Mouse (Mus musculus) midbrain, embryonic 10.5 days (tissue): Measurements from ENCODE around the gene Camta1. TPM values are rescaled to one million over a fixed set of nuclear protein-coding genes. Genes with fewer than 3 reads are reported as not detected.

Experiments
- DNase-seq: peaks from one replicate; pipeline ENCODE4 v3.0.0-alpha.2; 2017; ENCODE audit warnings: low spot score
- H3K27ac ChIP-seq: fragments of 300-500 bp; sonication (generic); replicated peaks from 2 replicates; pipeline ENCODE4 v1.5.1; 2016; ENCODE audit warnings: mild to moderate bottlenecking
- H3K27me3 ChIP-seq: fragments of 300-500 bp; sonication (generic); 2 replicates; pipeline ENCODE4 v1.6.1; 2016; ENCODE audit warnings: low read depth, mild to moderate bottlenecking; ENCODE audit not compliant: poor library complexity, severe bottlenecking
- H3K36me3 ChIP-seq: fragments of 300-500 bp; sonication (generic); 2 replicates; pipeline ENCODE4 v1.6.1; 2016; ENCODE audit warnings: mild to moderate bottlenecking, moderate library complexity
- H3K4me1 ChIP-seq: fragments of 300-500 bp; sonication (generic); 2 replicates; pipeline ENCODE4 v1.6.1; 2016
- H3K4me3 ChIP-seq: fragments of 300-500 bp; sonication (generic); 2 replicates; pipeline ENCODE4 v1.5.1; 2016; ENCODE audit warnings: mild to moderate bottlenecking, moderate library complexity
- H3K9me3 ChIP-seq: fragments of 300-500 bp; sonication (generic); replicated peaks from 2 replicates; pipeline ENCODE4 v1.6.1; 2016; ENCODE audit warnings: mild to moderate bottlenecking
- WGBS: fragments of 180-500 bp; shearing (Covaris S2); methylation state at CpG from one replicate; pipeline ENCODE4 v1.1.7; 2016; 5-methylcytosine and 5-hydroxymethylcytosine counted together
- polyA plus RNA-seq: library from polyadenylated mRNA; unstranded; fragments of >200 nt; fragmentation: Nextera tagmentation; extraction: Ambion mirVana; gene quantifications from 2 replicates; pipeline ENCODE4 v1.2.1, GENCODE M21; 2016

Gene Camta1
- polyA plus RNA-seq, 1 experiment from 2014 or later: 137 TPM

DNA sequence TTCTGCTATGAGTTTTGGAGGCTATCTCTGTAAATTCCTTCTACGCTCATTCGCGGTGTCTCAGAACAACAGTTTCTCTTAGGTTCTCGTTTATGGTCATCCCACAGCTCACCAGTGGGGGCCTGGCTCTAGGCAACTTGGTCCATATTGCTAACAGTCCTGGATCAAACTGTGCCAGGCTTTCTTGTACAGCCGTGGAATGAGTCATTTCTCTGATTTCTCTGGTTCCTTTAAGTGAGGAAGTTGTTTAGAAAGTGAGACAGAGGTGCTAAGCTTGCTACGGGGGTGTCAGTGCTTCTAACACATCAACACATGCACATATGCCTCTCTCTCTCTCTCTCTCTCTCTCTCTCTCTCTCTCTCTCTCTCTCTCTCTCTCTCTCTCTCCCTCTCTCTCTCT, 355.0 kb downstream of the Camta1 start:
- Histone ChIP-seq H3K27me3 (no peaks in the 10 kb centered on the region), H3K27ac (no peak overlapping the region), H3K9me3 (peaks cover 13% of the 10 kb centered on the region), H3K4me3 (no peak overlapping the region), H3K36me3 (no peaks in the 10 kb centered on the region), H3K4me1 (no peaks in the 10 kb centered on the region)
- no peak for DNase-seq
- WGBS: 88% methylated on average over 6 of the region's 6 CpGs

DNA sequence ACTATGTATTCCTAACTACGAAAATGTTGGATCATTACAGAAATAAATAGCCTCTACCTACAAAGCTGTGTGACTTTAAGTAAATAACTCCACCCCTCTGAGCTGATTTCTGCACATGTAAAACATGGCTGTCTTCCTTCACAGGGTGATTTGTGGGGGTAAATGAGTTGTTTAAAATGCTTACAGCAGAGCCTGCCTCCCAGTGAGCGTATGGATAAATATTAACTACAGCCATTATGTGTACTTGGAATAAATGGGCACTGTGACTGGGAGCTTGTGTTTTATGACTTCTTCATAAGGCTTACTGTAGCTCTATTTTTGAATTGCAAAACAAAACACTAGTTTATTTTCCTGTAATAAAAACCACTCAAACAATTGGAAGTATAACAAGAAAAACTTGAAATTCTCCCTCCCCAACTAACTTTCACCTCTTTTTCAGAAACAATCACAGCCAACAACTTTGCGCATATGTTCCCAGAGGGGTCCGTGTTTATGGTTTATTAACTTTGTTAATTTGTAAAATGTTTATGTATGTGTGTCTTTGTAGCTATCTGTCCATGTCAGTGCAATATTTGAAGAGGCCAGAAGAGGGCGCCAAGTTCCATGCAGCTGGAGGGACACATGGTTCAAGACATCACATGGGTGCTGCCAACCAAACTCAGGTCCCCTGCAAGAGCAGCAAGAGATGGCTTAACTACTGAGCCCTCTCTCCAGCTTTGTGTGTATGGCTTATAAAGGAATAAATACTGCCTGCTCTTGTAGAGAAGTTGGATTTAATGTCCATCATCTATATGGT, 363.0 kb downstream of the Camta1 start:
- H3K27ac ChIP-seq: no peak overlapping the region
- 82% methylated on average over 5 of the region's 5 CpGs for WGBS

DNA sequence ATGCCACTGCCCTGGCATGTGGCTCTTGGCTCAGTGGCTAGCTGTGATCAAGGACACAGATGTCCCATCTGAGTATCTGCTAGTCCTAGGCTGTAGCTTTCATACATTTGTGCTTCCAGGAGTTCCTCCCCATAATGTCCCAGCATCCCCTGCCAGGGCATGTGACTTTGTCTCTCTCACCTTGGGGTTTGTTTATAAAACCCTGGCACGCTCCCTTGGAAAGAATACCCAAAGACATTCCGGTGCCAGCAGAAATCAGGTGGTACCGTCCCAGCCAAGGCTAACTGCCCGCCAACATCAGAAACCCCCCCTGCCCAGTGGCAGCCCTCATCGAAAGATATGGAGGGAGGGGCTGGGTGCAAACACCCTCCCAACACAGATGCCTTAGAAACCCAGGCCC, 365.1 kb downstream of the Camta1 start:
- no peaks in the 10 kb centered on the region for H3K36me3 ChIP-seq
- H3K9me3 ChIP-seq: no peaks in the 10 kb centered on the region; the same call in 1 of the 2 replicates
- no peak overlapping the region for H3K4me3 ChIP-seq
- DNase-seq: no peak
- 90% methylated on average over 5 of the region's 5 CpGs for WGBS
- 0 out of 2 replicates have a peak overlapping the region, but pooled peaks have one; percentile 23 for H3K27ac ChIP-seq
- H3K4me1 ChIP-seq: no peaks in the 10 kb centered on the region
- H3K27me3 ChIP-seq: no peaks in the 10 kb centered on the region

More for the DNA sequence above, 363.0 kb downstream of the Camta1 start:
- H3K9me3 ChIP-seq: peaks cover 6% of the 10 kb centered on the region
- H3K4me3 ChIP-seq: no peak overlapping the region
- H3K36me3 ChIP-seq: no peaks in the 10 kb centered on the region
- no peaks in the 10 kb centered on the region for H3K4me1 ChIP-seq
- no peak for DNase-seq
- H3K27me3 ChIP-seq: no peaks in the 10 kb centered on the region

DNA sequence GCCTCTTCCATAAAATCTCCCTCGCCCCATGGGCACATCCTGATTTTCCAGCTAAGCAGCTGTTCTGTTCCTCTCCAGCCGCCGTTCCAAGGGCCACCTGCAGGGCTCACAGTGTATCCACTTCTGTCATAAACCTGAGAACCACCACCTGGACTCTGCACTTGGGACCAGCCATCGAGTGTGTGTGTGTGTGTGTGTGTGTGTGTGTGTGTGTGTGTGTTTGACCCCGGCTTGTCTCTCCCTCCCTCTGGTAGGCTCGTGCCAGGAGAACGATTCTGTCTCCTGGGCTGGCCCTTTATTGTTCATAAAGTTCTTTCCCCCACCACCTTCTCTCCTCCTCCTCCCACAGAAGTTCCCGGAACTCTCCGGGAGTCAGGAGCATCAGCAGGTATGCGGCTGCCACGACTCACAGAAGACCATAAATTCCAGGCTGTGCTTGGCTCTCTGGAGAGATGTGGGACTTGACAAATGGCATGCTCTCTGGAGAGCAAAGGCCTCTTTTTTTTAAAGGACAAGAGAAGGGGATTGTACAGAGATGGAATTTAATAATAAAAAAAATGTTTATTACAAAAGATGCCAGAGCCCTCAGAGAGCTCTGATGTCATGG, 366.3 kb downstream of the Camta1 start:
- H3K36me3 ChIP-seq: no peaks in the 10 kb centered on the region
- no peaks in the 10 kb centered on the region for H3K4me1 ChIP-seq
- DNase-seq: no peak
- no peak overlapping the region for H3K27ac ChIP-seq
- H3K4me3 ChIP-seq: no peak overlapping the region
- no peaks in the 10 kb centered on the region for H3K27me3 ChIP-seq
- WGBS: 80% methylated on average over 10 of the region's 11 CpGs
- H3K9me3 ChIP-seq: no peaks in the 10 kb centered on the region; the same call in 1 of the 2 replicates

- WGBS: 88% methylated on average over 10 of the region's 10 CpGs
- H3K4me1 ChIP-seq: no peaks in the 10 kb centered on the region
- H3K36me3 ChIP-seq: no peaks in the 10 kb centered on the region
- no peak overlapping the region for H3K4me3 ChIP-seq
- DNase-seq: no peak
- H3K9me3 ChIP-seq: no peaks in the 10 kb centered on the region
- no peak overlapping the region for H3K27ac ChIP-seq
- no peaks in the 10 kb centered on the region for H3K27me3 ChIP-seq
Observed at GRCm38 (mm10) chr4:151492786-151493185, 368.9 kb downstream of the Camta1 start.

DNA sequence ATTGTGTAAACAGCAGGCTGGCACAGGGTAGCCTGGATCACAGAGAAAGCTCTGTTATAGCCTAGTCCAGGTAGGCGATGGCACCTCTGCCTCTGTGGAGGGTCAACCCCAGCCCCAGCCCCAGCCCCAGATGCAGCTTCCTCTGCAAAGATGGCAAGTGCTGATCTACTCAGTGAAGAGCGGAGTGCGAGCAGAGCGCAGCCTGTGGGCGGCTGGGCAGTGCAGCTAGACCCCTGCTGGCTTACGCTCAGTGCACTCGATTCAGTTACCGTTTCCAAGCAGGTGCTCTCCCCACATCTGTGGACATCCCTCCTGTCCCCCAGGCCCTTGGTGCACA, 377.7 kb downstream of the Camta1 start:
- no peak for DNase-seq
- Histone ChIP-seq H3K27ac (no peak overlapping the region), H3K4me3 (no peak overlapping the region), H3K27me3 (peaks cover 18% of the 10 kb centered on the region), H3K9me3 (no peaks in the 10 kb centered on the region; the same call in 1 of the 2 replicates), H3K4me1 (peaks cover 22% of the 10 kb centered on the region), H3K36me3 (no peaks in the 10 kb centered on the region)
- 68% methylated on average over 8 of the region's 8 CpGs for WGBS

DNA sequence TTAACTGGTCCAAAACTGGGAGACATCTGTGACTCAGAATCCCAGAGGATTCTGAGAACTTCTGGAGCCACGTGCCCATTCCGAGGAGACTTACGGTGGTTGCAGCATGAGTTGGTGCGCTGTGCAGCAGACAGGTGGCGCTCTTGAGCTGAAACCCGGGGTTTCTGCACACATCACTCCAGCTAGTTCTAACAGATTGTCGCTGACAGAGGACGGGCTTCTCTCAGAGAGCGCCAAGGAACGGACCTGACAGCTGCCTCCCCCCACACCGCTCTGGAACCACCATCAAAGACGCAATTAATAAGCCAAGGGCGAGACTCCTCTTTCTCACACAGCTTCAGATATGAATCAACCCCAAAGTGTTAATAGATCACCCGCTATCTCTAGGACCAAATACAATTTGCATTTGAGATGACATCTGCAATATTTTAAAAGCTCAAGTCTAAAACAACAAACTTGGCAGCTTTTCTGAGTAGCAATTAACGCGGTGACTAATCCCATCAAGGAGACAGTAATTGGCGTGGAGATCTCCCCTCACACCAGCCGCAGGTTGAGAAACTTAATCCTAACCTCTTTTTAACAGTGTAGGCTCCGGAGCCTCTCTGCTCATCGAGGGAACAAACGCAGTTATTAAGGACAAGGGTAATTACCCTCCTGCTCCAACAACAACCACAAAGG, 378.2 kb downstream of the Camta1 start:
- no peak overlapping the region for H3K27ac ChIP-seq
- no peaks in the 10 kb centered on the region for H3K36me3 ChIP-seq
- DNase-seq: peak; percentile 77
- H3K27me3 ChIP-seq: peaks cover 18% of the 10 kb centered on the region
- WGBS: 15% methylated on average over 21 of the region's 21 CpGs
- H3K9me3 ChIP-seq: no peaks in the 10 kb centered on the region; the same call in 1 of the 2 replicates
- no peak overlapping the region for H3K4me3 ChIP-seq
- peaks cover 22% of the 10 kb centered on the region for H3K4me1 ChIP-seq

DNA sequence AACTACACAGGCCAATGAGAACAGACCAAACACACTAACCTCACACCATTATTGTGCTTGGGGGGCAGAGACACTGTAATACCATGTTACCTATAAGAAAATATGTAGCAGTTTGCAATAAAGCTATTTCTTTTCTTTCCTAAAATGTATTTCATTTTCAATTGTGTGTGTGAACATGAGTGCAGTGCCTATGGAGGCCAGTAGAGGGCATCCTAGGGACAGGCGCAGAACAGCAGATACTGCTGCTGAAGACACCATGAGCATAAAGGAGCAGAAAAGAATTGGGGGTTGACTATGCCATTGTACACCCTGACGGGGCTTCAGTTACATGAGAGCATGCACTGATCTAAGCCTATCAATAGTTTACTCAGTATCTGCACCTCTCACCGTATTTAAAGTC, 380.7 kb downstream of the Camta1 start:
- 90% methylated on average over 3 of the region's 3 CpGs for WGBS

DNA sequence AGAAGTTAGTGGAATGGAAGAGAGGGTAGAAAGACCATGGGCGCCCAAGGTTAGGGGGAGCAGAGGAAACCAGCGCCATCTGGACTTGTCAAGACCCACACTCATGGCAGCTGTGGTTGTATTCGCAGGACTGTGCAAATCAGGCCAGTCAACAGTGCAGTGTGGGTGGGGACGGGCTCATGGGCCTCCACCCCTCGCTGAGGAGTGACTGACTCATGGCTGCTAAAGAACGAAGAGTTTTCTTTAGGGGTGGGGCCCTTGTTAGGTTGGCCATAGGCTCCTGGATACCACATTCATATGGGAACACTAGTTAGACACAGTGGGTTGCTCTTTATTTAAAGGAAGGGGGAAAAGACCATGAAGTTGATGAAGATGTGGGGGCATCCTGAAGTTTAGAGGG, 383.7 kb downstream of the Camta1 start:
- no peak for DNase-seq
- WGBS: 89% methylated on average over 6 of the region's 6 CpGs

More for the DNA sequence above, 380.7 kb downstream of the Camta1 start:
- H3K27me3 ChIP-seq: peaks cover 18% of the 10 kb centered on the region
- H3K27ac ChIP-seq: no peak overlapping the region
- H3K9me3 ChIP-seq: no peaks in the 10 kb centered on the region; the same call in 1 of the 2 replicates
- H3K4me3 ChIP-seq: no peak overlapping the region
- H3K36me3 ChIP-seq: no peaks in the 10 kb centered on the region
- no peak for DNase-seq
- H3K4me1 ChIP-seq: peaks cover 14% of the 10 kb centered on the region

DNA sequence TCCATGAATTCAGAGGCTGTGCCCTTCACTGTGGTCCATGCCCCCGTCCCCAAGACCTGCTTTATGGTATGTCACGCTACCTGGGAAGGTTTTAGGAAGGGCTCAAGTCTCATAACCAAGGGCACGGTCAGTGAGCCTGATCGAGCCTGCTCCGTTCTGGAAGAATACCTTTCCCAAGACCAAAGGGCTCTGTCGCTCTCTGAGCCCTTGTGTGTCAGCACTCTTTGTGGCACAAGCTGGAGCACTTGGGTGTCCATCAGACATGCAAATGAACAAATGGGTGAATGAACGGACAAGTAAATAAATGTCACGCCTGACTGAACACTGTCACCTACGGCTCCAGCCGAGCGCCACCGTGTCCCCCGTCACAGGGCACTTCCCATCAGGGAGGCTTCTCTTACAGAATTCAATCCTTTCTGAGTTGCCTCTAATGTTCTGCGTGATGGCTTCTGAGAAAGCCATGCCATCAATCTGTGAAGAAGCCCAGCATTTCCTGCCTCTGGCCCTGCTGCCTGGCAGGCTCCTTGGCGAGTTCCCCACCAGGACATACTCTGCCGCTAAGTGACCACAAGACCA, 386.7 kb downstream of the Camta1 start:
- H3K27ac ChIP-seq: no peak overlapping the region
- 66% methylated on average over 16 of the region's 16 CpGs for WGBS

More for the DNA sequence above, 383.7 kb downstream of the Camta1 start:
- H3K4me3 ChIP-seq: no peak overlapping the region
- no peak overlapping the region for H3K27ac ChIP-seq
- peaks cover 24% of the 10 kb centered on the region for H3K4me1 ChIP-seq
- H3K27me3 ChIP-seq: no peaks in the 10 kb centered on the region
- H3K9me3 ChIP-seq: no peaks in the 10 kb centered on the region; the same call in 1 of the 2 replicates
- H3K36me3 ChIP-seq: no peaks in the 10 kb centered on the region

GRCm38 (mm10) chr4:151471886-151472285, 389.8 kb downstream of the Camta1 start:
- Histone ChIP-seq H3K36me3 (no peaks in the 10 kb centered on the region), H3K27ac (no peak overlapping the region), H3K4me3 (no peak overlapping the region), H3K27me3 (no peaks in the 10 kb centered on the region), H3K4me1 (peaks cover 26% of the 10 kb centered on the region), H3K9me3 (no peaks in the 10 kb centered on the region)
- WGBS: 87% methylated on average over 4 of the region's 4 CpGs
- DNase-seq: no peak

More for the DNA sequence above, 386.7 kb downstream of the Camta1 start:
- no peak for DNase-seq
- peaks cover 26% of the 10 kb centered on the region for H3K4me1 ChIP-seq
- H3K27me3 ChIP-seq: no peaks in the 10 kb centered on the region
- no peaks in the 10 kb centered on the region for H3K36me3 ChIP-seq
- no peak overlapping the region for H3K4me3 ChIP-seq
- H3K9me3 ChIP-seq: no peaks in the 10 kb centered on the region

GRCm38 (mm10) chr4:151468381-151468780, 393.3 kb downstream of the Camta1 start:
- no peak for DNase-seq
- WGBS: 93% methylated on average over 5 of the region's 5 CpGs
- Histone ChIP-seq H3K4me3 (no peak overlapping the region), H3K27ac (no peak overlapping the region), H3K9me3 (no peaks in the 10 kb centered on the region), H3K27me3 (no peaks in the 10 kb centered on the region), H3K36me3 (no peaks in the 10 kb centered on the region), H3K4me1 (peaks cover 29% of the 10 kb centered on the region)
